10 mouse cellular contexts compared by ENCODE assay signal in genomic region chr16:55969147-55969546, GRCm38 (mm10). TPM values are rescaled to one million over a fixed set of nuclear protein-coding genes. Genes with fewer than 3 reads are reported as not detected.
DNase-seq lines count a peak whose midpoint lies in the region; ATAC-seq and TF ChIP-seq lines count a peak whose summit lies in the region.
"Had no signal": no experiment of that assay in that cellular context is flagged by ENCODE, and none has a peak within 500 bp of the region (broad histone marks: within the 10 kb centered on the region; RNA-seq: fewer than 3 reads in every experiment).

No protein-coding gene starts in this region.

- WGBS in heart, embryonic 12.5 days = 80% methylated on average over 3 of the region's 3 CpGs
- 74% methylated on average over 3 of the region's 3 CpGs for WGBS in spleen, adult 2 months
- WGBS in embryonic facial prominence, embryonic 10.5 days = 90% methylated on average over 3 of the region's 3 CpGs
- WGBS in lung, adult 2 months = 63% methylated on average over 3 of the region's 3 CpGs

- peak; percentile 90 for DNase-seq in heart, adult 11 months
- DNase-seq in spleen, adult 2 months (ENCODE audit: low read depth in 1 of 2, low spot score in 2 of 2) = peak; percentile 31 to 51
- no peak for DNase-seq in spleen, adult 12 weeks (ENCODE audit: low spot score)
- peak; percentile 53 for DNase-seq in embryonic facial prominence, embryonic 10.5 days (ENCODE audit: low spot score)
- no peak for DNase-seq in lung, adult 2 months
- DNase-seq in thymus, postnatal 4 days = peak; percentile 71
- no peak for DNase-seq in yolk sac, embryonic 10.5 days (ENCODE audit: low spot score)

- no peak overlapping the region for H3K9ac ChIP-seq in heart, embryonic 12.5 days
- H3K9ac ChIP-seq: limb, embryonic 12.5 days; stomach, embryonic 15.5 days had no signal

- no peak for ATAC-seq in heart, embryonic 12.5 days (ENCODE audit: insufficient number of reproducible peaks, low FRiP score)

- TF ChIP-seq POLR2A in spleen, adult 2 months (IDR thresholded peaks at IDR 0.05; ENCODE audit: low read depth, low read length) = no peak
- TF ChIP-seq POLR2A in lung, adult 2 months (IDR thresholded peaks at IDR 0.05; ENCODE audit: borderline replicate concordance, extremely low read depth, low read depth, low read length) = no peak

- H3K4me1 ChIP-seq in heart, embryonic 12.5 days (replicated peaks) = peaks cover 10% of the 10 kb centered on the region
- H3K4me1 ChIP-seq in spleen, adult 2 months (ENCODE audit: control insufficient read depth, insufficient read depth, insufficient read length) = 0 out of 2 replicates have a peak, but pooled peaks cover 2% of the 10 kb centered on the region
- peaks cover 29% of the 10 kb centered on the region for H3K4me1 ChIP-seq in embryonic facial prominence, embryonic 10.5 days
- H3K4me1 ChIP-seq in lung, adult 2 months (ENCODE audit: control insufficient read depth, insufficient read depth, low read length) = peaks cover 6% of the 10 kb centered on the region

- no peak overlapping the region for H3K4me3 ChIP-seq in heart, embryonic 12.5 days
- H3K4me3 ChIP-seq in spleen, adult 2 months (ENCODE audit: extremely low read depth, insufficient read depth, insufficient read length) = no peak overlapping the region
- H3K4me3 ChIP-seq in embryonic facial prominence, embryonic 10.5 days = peak overlapping the region; percentile 5; the same call in 1 of the 2 replicates
- H3K4me3 ChIP-seq in lung, adult 2 months (replicated peaks; ENCODE audit: extremely low read depth, low read depth, low read length) = no peak overlapping the region
- H3K4me3 ChIP-seq: limb, embryonic 12.5 days; stomach, embryonic 15.5 days had no signal

- peak; percentile 47; the same call in 1 of the 2 replicates for TF ChIP-seq CTCF in spleen, adult 2 months (IDR thresholded peaks at IDR 0.05; ENCODE audit: extremely low read depth, insufficient read depth, insufficient read length, insufficient replicate concordance)
- TF ChIP-seq CTCF in lung, adult 2 months (IDR thresholded peaks at IDR 0.05; ENCODE audit: insufficient read depth, low read length) = peak; percentile 59

- peaks cover 42% of the 10 kb centered on the region for H3K36me3 ChIP-seq in heart, embryonic 12.5 days
- H3K36me3 ChIP-seq in spleen, adult 2 months (ENCODE audit: control insufficient read depth, insufficient read depth, low read length) = peaks cover 21% of the 10 kb centered on the region
- peaks cover 58% of the 10 kb centered on the region for H3K36me3 ChIP-seq in embryonic facial prominence, embryonic 10.5 days (replicated peaks)

- H3K9me3 ChIP-seq in heart, embryonic 12.5 days (replicated peaks) = no peaks in the 10 kb centered on the region
- no peaks in the 10 kb centered on the region for H3K9me3 ChIP-seq in embryonic facial prominence, embryonic 10.5 days
- H3K9me3 ChIP-seq: limb, embryonic 12.5 days; stomach, embryonic 15.5 days had no signal

- H3K27ac ChIP-seq in heart, embryonic 12.5 days (ENCODE audit: poor library complexity, severe bottlenecking) = no peak overlapping the region
- no peak overlapping the region for H3K27ac ChIP-seq in spleen, adult 2 months (ENCODE audit: insufficient read depth, low read length)
- H3K27ac ChIP-seq in embryonic facial prominence, embryonic 10.5 days (replicated peaks) = no peak overlapping the region
- H3K27ac ChIP-seq: limb, embryonic 12.5 days; stomach, embryonic 15.5 days had no signal

- H3K4me2 ChIP-seq in heart, embryonic 12.5 days = no peak overlapping the region
- H3K4me2 ChIP-seq: limb, embryonic 12.5 days; stomach, embryonic 15.5 days had no signal

- no peaks in the 10 kb centered on the region for H3K27me3 ChIP-seq in heart, embryonic 12.5 days (replicated peaks)
- H3K27me3 ChIP-seq in spleen, adult 2 months (ENCODE audit: control insufficient read depth, insufficient read depth, low read length) = no peaks in the 10 kb centered on the region
- H3K27me3 ChIP-seq in embryonic facial prominence, embryonic 10.5 days (replicated peaks; ENCODE audit: low read depth, poor library complexity, severe bottlenecking) = no peaks in the 10 kb centered on the region
- H3K27me3 ChIP-seq: limb, embryonic 12.5 days; stomach, embryonic 15.5 days had no signal

RNA-seq across cellular contexts. Expression of gene Rpl24, which starts 3.1 kb away (rescaled TPM):
- 613 and 621 TPM in 2 replicates for polyA plus RNA-seq in heart, embryonic 12.5 days (2016; fragmentation: Nextera tagmentation; extraction: Ambion mirVana)
- 76.2 and 82.6 TPM in 2 replicates for polyA plus RNA-seq in spleen, adult 2 months (2012; rRNA removed)
- 735 and 738 TPM in 2 replicates for polyA plus RNA-seq in embryonic facial prominence, embryonic 10.5 days (2016; fragmentation: Nextera tagmentation; extraction: Ambion mirVana)
- 61.7 and 86.4 TPM in 2 replicates for polyA plus RNA-seq in lung, adult 2 months (2012; rRNA removed)

RNA-seq across cellular contexts. Expression of gene Zbtb11, which starts 4.5 kb away (rescaled TPM):
- polyA plus RNA-seq in heart, embryonic 12.5 days (2016; fragmentation: Nextera tagmentation; extraction: Ambion mirVana) = 14.2 and 17.3 TPM in 2 replicates
- polyA plus RNA-seq in spleen, adult 2 months (2012; rRNA removed) = 3.9 and 4.7 TPM in 2 replicates
- 17.1 and 18.7 TPM in 2 replicates for polyA plus RNA-seq in embryonic facial prominence, embryonic 10.5 days (2016; fragmentation: Nextera tagmentation; extraction: Ambion mirVana)
- 3.3 and 3.7 TPM in 2 replicates for polyA plus RNA-seq in lung, adult 2 months (2012; rRNA removed)

RNA-seq across cellular contexts. Expression of gene Cep97, which starts 34.5 kb away (rescaled TPM):
- 9.8 and 9.9 TPM in 2 replicates for polyA plus RNA-seq in heart, embryonic 12.5 days (2016; fragmentation: Nextera tagmentation; extraction: Ambion mirVana)
- polyA plus RNA-seq in spleen, adult 2 months (2012; rRNA removed) = 1.7 TPM in 2 replicates
- 17.6 and 17.9 TPM in 2 replicates for polyA plus RNA-seq in embryonic facial prominence, embryonic 10.5 days (2016; fragmentation: Nextera tagmentation; extraction: Ambion mirVana)
- 0.55 and 1.6 TPM in 2 replicates for polyA plus RNA-seq in lung, adult 2 months (2012; rRNA removed)

Comparison
In these comparisons a context has a peak if more than half of its experiments do, and no peak if none do; other contexts are left out.
1. DNase-seq: peak in heart, adult 11 months (single experiment), spleen, adult 2 months (2 of 2), embryonic facial prominence, embryonic 10.5 days (single experiment) and thymus, postnatal 4 days (single experiment); none in spleen, adult 12 weeks (single experiment), lung, adult 2 months (single experiment) and yolk sac, embryonic 10.5 days (single experiment).